Mouse (Mus musculus): Measurements from ENCODE around the gene Mcidas.
"Not testable (repeated sequence)": the region's sequence is repeated elsewhere in the genome, so short reads cannot be mapped to it uniquely, and the experiment has no call there.

Mcidas gene

GRCm38 (mm10) chr13:113013174-113013953 lies 19.7 kb downstream of the Mcidas start:
- not testable (repeated sequence) for DNase-seq (ENCODE audit: low spot score)

- no peak for DNase-seq (ENCODE audit: low spot score)
Measured at GRCm38 (mm10) chr13:113021521-113021920, 27.9 kb downstream of the Mcidas start.

GRCm38 (mm10) chr13:113022467-113022866 lies 28.8 kb downstream of the Mcidas start:
- DNase-seq (ENCODE audit: low spot score): no peak

- no peak for DNase-seq (ENCODE audit: low spot score)
Measured at GRCm38 (mm10) chr13:113023274-113024143, 29.9 kb downstream of the Mcidas start.

GRCm38 (mm10) chr13:113031351-113031750 lies 37.7 kb downstream of the Mcidas start:
- no peak for DNase-seq (ENCODE audit: low spot score)

GRCm38 (mm10) chr13:113031792-113032571 lies 38.3 kb downstream of the Mcidas start:
- no peak for DNase-seq (ENCODE audit: low spot score)

GRCm38 (mm10) chr13:113032831-113033230 lies 39.2 kb downstream of the Mcidas start:
- DNase-seq (ENCODE audit: low spot score): no peak

GRCm38 (mm10) chr13:113034271-113034886 lies 40.7 kb downstream of the Mcidas start:
- no peak for DNase-seq (ENCODE audit: low spot score)

GRCm38 (mm10) chr13:113034950-113035421 lies 41.3 kb downstream of the Mcidas start, which contains the start of gene Cdc20b:
Gene Cdc20b, plus strand, starts transcription at chr13:113035111.
- peak; percentile 68 for DNase-seq (ENCODE audit: low spot score)

GRCm38 (mm10) chr13:113035852-113036251 lies 42.2 kb downstream of the Mcidas start:
- peak; percentile 82 for DNase-seq (ENCODE audit: low spot score)

- DNase-seq (ENCODE audit: low spot score): no peak
Measured at GRCm38 (mm10) chr13:113044876-113045275, 51.2 kb downstream of the Mcidas start.

GRCm38 (mm10) chr13:113045458-113046110 lies 51.9 kb downstream of the Mcidas start:
- DNase-seq (ENCODE audit: low spot score): no peak

GRCm38 (mm10) chr13:113046211-113046883 lies 52.7 kb downstream of the Mcidas start, which contains the start of gene Gpx8:
Gene Gpx8, minus strand, starts transcription at chr13:113046410.
- DNase-seq (ENCODE audit: low spot score): no peak

GRCm38 (mm10) chr13:113047018-113047417 lies 53.4 kb downstream of the Mcidas start:
- DNase-seq (ENCODE audit: low spot score): no peak

- DNase-seq (ENCODE audit: low spot score): no peak
Measured at GRCm38 (mm10) chr13:113047647-113048046, 54.0 kb downstream of the Mcidas start.
